Mouse (Mus musculus): Measurements from ENCODE around the gene Ankmy1. TPM values are rescaled to one million over a fixed set of nuclear protein-coding genes. Genes with fewer than 3 reads are reported as not detected.

Gene Ankmy1
- 1 to 10 TPM; 1.5 to 2.1 TPM for total RNA-seq (2023)

GRCm38 (mm10) chr1:92902786-92903185, at the start of gene Ankmy1:
TSS of gene Ankmy1 (minus strand) at chr1:92902906.

GRCm38 (mm10) chr1:92950607-92951006, 47.9 kb upstream of the Ankmy1 start, which contains the start of gene Gpr35:
TSS of gene Gpr35 (plus strand) at chr1:92950865.

DNA sequence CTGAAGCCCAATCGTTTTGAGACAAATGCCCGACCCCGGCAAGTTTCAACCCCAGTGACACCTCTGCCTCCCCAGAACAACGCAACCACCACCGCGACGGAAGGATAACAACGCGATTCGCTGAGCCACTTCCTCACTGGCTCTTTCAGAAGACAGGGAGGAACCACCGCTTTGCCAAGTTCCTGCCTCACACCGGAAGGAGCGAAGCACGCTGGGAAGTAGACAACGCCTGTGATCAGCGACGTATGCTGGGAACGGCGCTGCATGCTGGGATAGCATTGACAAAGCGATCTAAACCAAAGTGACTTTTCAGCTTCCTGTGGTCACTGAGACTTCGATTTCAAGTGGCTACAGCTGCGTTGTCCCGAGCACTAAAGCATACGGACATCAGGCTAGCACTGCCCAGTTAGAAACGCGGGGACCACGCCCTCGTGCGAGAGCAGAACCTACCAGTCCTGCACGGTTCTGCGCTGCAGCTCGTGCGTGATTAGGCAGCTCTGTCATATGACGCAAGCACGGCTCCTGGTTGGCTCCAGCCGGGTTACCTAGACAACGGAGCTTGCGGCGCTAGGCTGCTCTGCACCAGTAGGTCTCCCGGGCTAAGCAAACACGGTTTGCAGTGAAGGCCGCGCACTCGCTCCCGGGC, 31.6 kb upstream of the Ankmy1 start, which contains the start of gene Capn10:
TSS of gene Capn10 (plus strand) at position 195 of the 646 bp plus-strand sequence.

DNA sequence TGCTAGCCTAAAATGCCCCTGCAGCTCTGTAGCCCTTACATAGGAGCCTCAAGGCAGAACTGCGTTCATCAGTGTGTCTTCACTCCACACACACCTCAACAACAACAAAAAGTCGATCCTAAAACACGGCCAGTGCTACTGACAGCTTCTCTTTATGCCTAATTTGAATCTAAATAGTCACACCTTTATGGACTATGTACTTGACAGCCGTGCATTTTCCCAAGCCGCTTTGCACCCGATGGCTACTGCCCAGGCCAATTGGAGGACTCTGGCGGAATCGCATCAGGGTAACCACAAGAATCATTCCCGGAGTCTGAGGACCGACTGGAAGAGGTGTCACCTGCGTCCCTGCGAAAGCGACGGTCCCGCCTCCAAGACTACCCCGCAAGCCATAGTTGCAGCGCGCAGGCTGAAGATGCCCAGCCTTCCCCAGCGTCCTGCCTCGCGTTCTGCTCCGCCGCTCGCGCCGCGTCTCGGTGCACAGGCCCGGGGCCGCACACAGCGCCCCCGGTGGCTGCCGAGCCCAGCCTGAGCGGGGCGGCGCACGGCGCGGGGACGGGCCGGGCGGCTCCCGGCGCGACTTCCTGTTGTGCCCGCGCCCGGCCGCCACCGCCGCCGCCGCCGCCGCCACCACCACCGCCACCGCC, 7.7 kb upstream of the Ankmy1 start, which contains the start of gene Rnpepl1:
TSS of gene Rnpepl1 (plus strand) at position 545 of the 647 bp plus-strand sequence.

GRCm38 (mm10) chr1:92906779-92907631, 4.3 kb upstream of the Ankmy1 start, which contains the start of gene Dusp28:
TSS of gene Dusp28 (plus strand) at chr1:92906981.

GRCm38 (mm10) chr1:92831188-92832001, 71.3 kb downstream of the Ankmy1 start, which contains the start of gene Gpc1:
TSS of gene Gpc1 (plus strand) at chr1:92831645.

Other genes with a start within 250 kb of the Ankmy1 start
- gene Gpc1, start 71.3 kb downstream of the Ankmy1 start, total RNA-seq (2023) = 10 to 100 TPM; 10.4 to 13.2 TPM
- 1 to 10 TPM; 4.4 to 6.4 TPM for gene Dusp28, start 4.1 kb upstream of the Ankmy1 start, total RNA-seq (2023)
- gene Rnpepl1, start 7.9 kb upstream of the Ankmy1 start, total RNA-seq (2023) = 100 to 1,000 TPM; 112 to 115 TPM
- 10 to 100 TPM; 23.5 to 23.8 TPM for gene Capn10, start 31.5 kb upstream of the Ankmy1 start, total RNA-seq (2023)
- gene Gpr35, start 48.0 kb upstream of the Ankmy1 start, total RNA-seq (2023) = 1 to 10 TPM in 1 of 2 experiments, under 1 TPM in 1; 0.76 to 1.6 TPM
- gene Aqp12, start 103.4 kb upstream of the Ankmy1 start, total RNA-seq (2023) = not detected
- gene Kif1a, start 199.0 kb upstream of the Ankmy1 start, total RNA-seq (2023) = not detected
- not detected for gene Agxt, start 232.3 kb upstream of the Ankmy1 start, total RNA-seq (2023)

All from T-cell, adult 66 days (primary cell).